Mouse (Mus musculus) hindbrain, embryonic 16.5 days (tissue): Measurements from ENCODE around the gene D2hgdh. TPM values are rescaled to one million over a fixed set of nuclear protein-coding genes. Genes with fewer than 3 reads are reported as not detected.

Source experiments
- ATAC-seq: fragments of 200-750 bp; cut with Nextera tagmentation; 2 replicates; pipeline ENCODE4 v1.8.0; 2017; ENCODE audit warnings: moderate TSS enrichment, moderate library complexity
- H3K27ac ChIP-seq: fragments of 300-500 bp; sonication (generic); 2 replicates; pipeline ENCODE4 v1.5.1; 2014; ENCODE audit warnings: low read depth, mild to moderate bottlenecking, control low read depth, low read length, moderate library complexity
- H3K27me3 ChIP-seq: fragments of 300-500 bp; sonication (generic); replicated peaks from 2 replicates; pipeline ENCODE4 v1.6.1; 2014; ENCODE audit warnings: low read length; ENCODE audit not compliant: control insufficient read depth, insufficient read depth
- H3K36me3 ChIP-seq: fragments of 300-500 bp; sonication (generic); 2 replicates; pipeline ENCODE4 v1.6.1; 2014; ENCODE audit warnings: mild to moderate bottlenecking, low read length, moderate library complexity, mixed read lengths; ENCODE audit not compliant: control insufficient read depth, insufficient read depth
- H3K4me1 ChIP-seq: fragments of 300-500 bp; sonication (generic); 2 replicates; pipeline ENCODE4 v1.6.1; 2014; ENCODE audit warnings: low read depth, low read length; ENCODE audit not compliant: control insufficient read depth, insufficient read depth
- H3K4me2 ChIP-seq: fragments of 300-500 bp; sonication (generic); 2 replicates; pipeline ENCODE4 v1.6.1; 2014; ENCODE audit warnings: mild to moderate bottlenecking, low read length, control low read depth, moderate library complexity
- H3K4me3 ChIP-seq: fragments of 300-500 bp; sonication (generic); 2 replicates; pipeline ENCODE4 v1.5.1; 2014; ENCODE audit warnings: mild to moderate bottlenecking, low read length, control low read depth, moderate library complexity
- H3K9ac ChIP-seq: fragments of 300-500 bp; sonication (generic); 2 replicates; pipeline ENCODE4 v1.6.1; 2014; ENCODE audit warnings: low read depth, mild to moderate bottlenecking, control low read depth, low read length, moderate library complexity
- H3K9me3 ChIP-seq: fragments of 300-500 bp; sonication (generic); 2 replicates; pipeline ENCODE4 v1.6.1; 2014; ENCODE audit warnings: mild to moderate bottlenecking, low read length, moderate library complexity; ENCODE audit not compliant: control insufficient read depth
- WGBS: fragments of 180-500 bp; shearing (Covaris S2); extraction: QIAGEN DNeasy Blood & Tissue Kit; methylation state at CpG from one replicate; pipeline ENCODE4 v1.1.7; 2014; 5-methylcytosine and 5-hydroxymethylcytosine counted together
- polyA plus RNA-seq: library from polyadenylated mRNA; unstranded; fragments of >200 nt; fragmentation: Nextera tagmentation; extraction: Ambion mirVana; gene quantifications from 2 replicates; pipeline ENCODE4 v1.2.1, GENCODE M21; 2015

D2hgdh gene
- polyA plus RNA-seq, result 14.6 and 17.3 TPM in 2 replicates

DNA sequence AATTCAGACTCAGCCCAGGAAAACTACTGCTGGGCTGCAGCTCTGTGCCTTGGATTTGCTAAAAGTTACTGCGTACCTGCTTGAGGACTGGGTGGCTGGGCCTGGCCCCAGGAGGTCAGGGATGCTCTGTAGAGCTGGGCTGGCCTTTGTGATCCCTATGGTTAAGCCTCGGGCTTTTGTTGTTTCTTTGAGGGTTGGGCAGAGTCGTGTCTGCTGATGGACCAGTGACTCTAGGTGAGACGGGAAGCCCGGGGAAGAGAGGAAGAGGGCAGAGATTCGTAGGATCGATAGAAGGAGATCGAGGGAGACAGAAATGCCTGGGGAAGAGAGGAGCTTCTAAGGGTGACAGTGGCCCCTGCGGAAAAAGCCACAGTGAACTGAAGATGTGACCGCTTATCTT lies at the start of gene D2hgdh:
TSS of gene D2hgdh (plus strand) at position 301 of the 400 bp plus-strand sequence.
- WGBS, result 6% methylated on average over 10 of the region's 10 CpGs
- H3K27ac ChIP-seq, result peak within 1 kb of the TSS; percentile 96
- peak within 1 kb of the TSS; percentile 69 for H3K4me2 ChIP-seq
- H3K9me3 ChIP-seq, result no peaks in the 10 kb centered on the region
- no peaks in the 10 kb centered on the region for H3K27me3 ChIP-seq
- peaks cover 12% of the 10 kb centered on the region for H3K4me1 ChIP-seq
- H3K9ac ChIP-seq, result peak within 1 kb of the TSS; percentile 88
- ATAC-seq, result peak; percentile 4
- peak within 1 kb of the TSS; percentile 67 for H3K4me3 ChIP-seq
- H3K36me3 ChIP-seq, result peaks cover 4% of the 10 kb centered on the region

DNA sequence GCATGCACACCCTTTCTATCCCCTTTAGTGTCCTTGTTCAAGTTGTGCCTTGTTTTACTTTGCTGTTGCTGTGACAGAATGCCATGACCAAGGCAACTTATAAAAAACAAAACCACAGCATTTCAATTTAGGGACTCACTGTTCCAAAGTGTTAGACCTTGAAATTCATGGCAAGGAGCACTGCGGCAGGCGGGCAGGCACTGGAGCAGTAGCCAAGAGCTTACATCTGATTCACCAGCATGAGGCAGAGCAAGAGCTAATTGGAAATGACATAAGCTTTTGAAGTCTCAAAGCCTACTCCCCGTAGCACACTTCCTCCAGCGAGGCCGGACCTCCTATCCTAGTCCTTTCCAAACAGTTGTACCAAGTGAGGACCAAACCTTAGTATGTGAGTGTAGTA lies 48.0 kb upstream of the D2hgdh start:
- H3K36me3 ChIP-seq, result peaks cover 54% of the 10 kb centered on the region
- ATAC-seq, result no peak
- no peak overlapping the region for H3K4me3 ChIP-seq
- H3K4me2 ChIP-seq, result no peak overlapping the region
- WGBS, result 92% methylated on average over 5 of the region's 5 CpGs
- no peak overlapping the region for H3K9ac ChIP-seq
- no peaks in the 10 kb centered on the region for H3K4me1 ChIP-seq
- no peaks in the 10 kb centered on the region for H3K27me3 ChIP-seq
- no peaks in the 10 kb centered on the region for H3K9me3 ChIP-seq
- H3K27ac ChIP-seq, result no peak overlapping the region

GRCm38 (mm10) chr1:93786912-93787311 lies 37.8 kb upstream of the D2hgdh start:
- Histone ChIP-seq H3K4me3 (no peak overlapping the region), H3K36me3 (peaks cover 52% of the 10 kb centered on the region), H3K4me2 (no peak overlapping the region), H3K27ac (no peak overlapping the region), H3K9me3 (no peaks in the 10 kb centered on the region), H3K27me3 (no peaks in the 10 kb centered on the region), H3K9ac (no peak overlapping the region), H3K4me1 (no peaks in the 10 kb centered on the region)
- no peak for ATAC-seq
- 86% methylated on average over 2 of the region's 2 CpGs for WGBS

DNA sequence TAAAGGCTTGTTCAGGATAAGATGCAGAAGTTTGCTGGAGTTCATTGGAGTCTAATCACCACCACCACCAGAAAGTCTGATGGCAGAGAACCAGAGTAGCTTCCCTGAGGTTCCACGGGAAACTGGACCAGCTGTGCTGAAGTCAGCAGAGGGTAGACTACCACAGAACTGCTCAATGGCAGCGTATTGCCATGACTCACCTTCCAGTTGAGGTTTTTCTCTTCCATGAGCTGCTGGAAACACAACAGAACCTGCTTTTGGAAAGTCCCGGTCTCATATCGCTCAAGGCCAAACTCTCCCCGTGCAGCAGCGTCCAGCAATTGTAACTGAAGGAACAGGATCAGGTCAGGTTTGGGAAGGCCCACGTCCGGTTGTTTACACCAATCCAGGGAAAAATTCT lies 30.2 kb upstream of the D2hgdh start:
- H3K9me3 ChIP-seq, result no peaks in the 10 kb centered on the region
- H3K27me3 ChIP-seq, result no peaks in the 10 kb centered on the region
- no peak overlapping the region for H3K27ac ChIP-seq
- 95% methylated on average over 8 of the region's 8 CpGs for WGBS
- no peak for ATAC-seq
- peaks cover 28% of the 10 kb centered on the region for H3K36me3 ChIP-seq
- H3K4me2 ChIP-seq, result no peak overlapping the region
- no peak overlapping the region for H3K4me3 ChIP-seq
- H3K9ac ChIP-seq, result no peak overlapping the region
- no peaks in the 10 kb centered on the region for H3K4me1 ChIP-seq

DNA sequence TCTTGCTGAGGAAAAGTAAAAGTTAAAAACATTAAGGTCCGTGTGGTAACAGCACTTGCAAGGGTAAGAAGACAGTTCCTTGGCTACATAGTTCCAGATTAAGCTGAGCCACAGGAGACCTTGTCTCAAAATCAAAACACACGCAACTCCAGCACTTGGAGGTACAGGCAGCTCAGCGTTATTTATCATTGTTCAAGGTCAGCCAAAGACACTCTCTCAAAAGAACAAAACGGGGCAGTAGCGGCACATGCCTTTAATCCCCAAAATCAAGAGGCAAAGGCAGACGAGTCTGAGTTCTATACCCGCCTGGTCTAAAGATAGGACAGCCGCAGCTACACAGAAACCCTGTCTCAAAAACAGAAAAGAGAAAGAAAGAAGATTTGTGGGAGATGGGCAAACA lies 28.8 kb upstream of the D2hgdh start:
- H3K4me2 ChIP-seq, result no peak overlapping the region
- WGBS, result 83% methylated on average over 8 of the region's 8 CpGs
- no peaks in the 10 kb centered on the region for H3K9me3 ChIP-seq
- no peaks in the 10 kb centered on the region; the same call in 1 of the 2 replicates for H3K4me1 ChIP-seq
- H3K27me3 ChIP-seq, result no peaks in the 10 kb centered on the region
- ATAC-seq, result no peak
- H3K36me3 ChIP-seq, result peaks cover 27% of the 10 kb centered on the region
- H3K9ac ChIP-seq, result no peak overlapping the region
- H3K4me3 ChIP-seq, result no peak overlapping the region
- no peak overlapping the region for H3K27ac ChIP-seq

DNA sequence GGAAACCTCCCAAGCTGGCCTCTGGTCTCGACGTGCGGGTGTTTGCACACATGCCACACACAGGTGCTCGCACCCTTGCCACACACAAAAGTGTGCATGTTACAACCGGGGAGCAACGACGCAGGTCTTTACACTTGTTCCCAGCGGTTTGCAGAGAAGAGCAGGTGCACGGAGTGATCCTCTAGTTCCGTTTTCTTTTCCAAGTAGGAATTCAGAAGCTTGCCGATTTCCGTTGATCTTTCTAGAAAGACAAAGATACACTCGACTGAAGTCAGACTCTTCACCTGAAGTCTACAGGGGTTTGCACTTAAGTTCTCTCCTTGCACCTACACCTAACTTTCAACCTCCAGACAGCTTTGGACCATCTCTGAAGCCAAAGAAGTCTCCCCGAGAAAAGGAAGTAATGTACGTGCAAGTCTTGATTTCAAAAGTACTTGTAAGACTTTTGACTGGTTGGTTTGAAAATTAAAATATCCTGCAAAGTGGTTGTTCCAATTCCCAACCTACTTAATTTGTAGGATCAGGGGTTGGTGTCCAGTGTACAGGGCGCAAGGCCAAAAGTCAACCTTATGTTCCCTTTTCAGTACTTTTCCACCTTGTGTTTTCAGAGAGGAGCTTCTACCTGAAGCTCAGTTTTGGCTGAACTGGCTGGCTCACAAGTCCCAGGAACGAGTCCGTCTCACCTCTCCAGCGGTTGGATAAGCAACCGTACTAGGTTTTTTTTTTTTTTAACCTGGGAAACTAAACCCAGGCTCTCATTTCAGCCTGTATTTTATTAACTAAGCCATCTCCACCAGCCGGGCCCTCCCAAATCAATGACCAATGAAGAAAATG lies 23.8 kb upstream of the D2hgdh start:
- Histone ChIP-seq H3K27me3 (no peaks in the 10 kb centered on the region), H3K27ac (no peak overlapping the region; the same call in 1 of the 2 replicates), H3K9ac (peak overlapping the region; percentile 84), H3K4me1 (peaks cover 22% of the 10 kb centered on the region), H3K9me3 (no peaks in the 10 kb centered on the region), H3K4me2 (peak overlapping the region; percentile 75), H3K4me3 (peak overlapping the region; percentile 80), H3K36me3 (no peaks in the 10 kb centered on the region)
- 78% methylated on average over 21 of the region's 21 CpGs for WGBS
- ATAC-seq, result no peak

- ATAC-seq, result peak; percentile 73
- Histone ChIP-seq H3K4me1 (peaks cover 22% of the 10 kb centered on the region), H3K9ac (peak within 1 kb of the TSS; percentile 84), H3K4me2 (peak within 1 kb of the TSS; percentile 75), H3K27ac (peak within 1 kb of the TSS; percentile 77), H3K36me3 (peaks cover 4% of the 10 kb centered on the region; the same call in 1 of the 2 replicates), H3K4me3 (peak within 1 kb of the TSS; percentile 80), H3K27me3 (no peaks in the 10 kb centered on the region), H3K9me3 (no peaks in the 10 kb centered on the region)
- under 1% methylated on average over 42 of the region's 42 CpGs for WGBS
Measured at GRCm38 (mm10) chr1:93801741-93802238, 22.9 kb upstream of the D2hgdh start, which contains the start of gene Dtymk. Gene Dtymk (minus strand): TSS chr1:93801934.

DNA sequence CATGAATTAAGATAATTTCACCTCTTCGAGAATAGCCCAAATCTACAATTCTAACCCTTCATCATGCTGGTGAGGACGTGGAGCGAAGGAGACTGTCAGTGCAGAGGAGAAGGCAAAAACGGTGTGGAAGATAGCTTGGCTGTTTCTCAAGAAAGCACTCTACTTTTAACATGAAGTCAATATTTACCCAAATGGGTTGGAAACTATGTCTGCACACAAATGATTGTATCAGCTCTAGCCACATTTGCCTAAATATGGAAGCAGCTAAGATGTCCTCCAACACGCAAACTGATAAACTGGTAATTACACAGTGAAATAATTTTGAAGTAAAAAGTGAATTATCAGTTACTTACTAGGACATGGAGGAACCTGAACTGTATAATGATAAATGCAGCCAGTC lies 21.9 kb upstream of the D2hgdh start:
- peak overlapping the region; percentile 84 for H3K4me3 ChIP-seq
- H3K36me3 ChIP-seq, result peaks cover 8% of the 10 kb centered on the region; the same call in 1 of the 2 replicates
- no peak for ATAC-seq
- peaks cover 22% of the 10 kb centered on the region for H3K4me1 ChIP-seq
- no peak overlapping the region for H3K27ac ChIP-seq
- 90% methylated on average over 5 of the region's 5 CpGs for WGBS
- H3K4me2 ChIP-seq, result peak overlapping the region; percentile 91
- no peaks in the 10 kb centered on the region for H3K9me3 ChIP-seq
- no peaks in the 10 kb centered on the region for H3K27me3 ChIP-seq
- no peak overlapping the region for H3K9ac ChIP-seq
